Mouse (Mus musculus) liver, adult 2 months (tissue): ENCODE data around the gene Ssna1.

Source experiments
- CTCF ChIP-seq: fragments of 200-500 bp; IDR thresholded peaks from 2 replicates; pipeline ENCODE4 v1.5.1; 2011; ENCODE audit warnings: low read depth, low read length, control low read depth
- POLR2A ChIP-seq: fragments of 200-500 bp; IDR thresholded peaks from 2 replicates; pipeline ENCODE4 v1.6.1; 2011; ENCODE audit warnings: low read length, control low read depth; ENCODE audit not compliant: insufficient read depth; ENCODE audit errors: extremely low read depth

DNA sequence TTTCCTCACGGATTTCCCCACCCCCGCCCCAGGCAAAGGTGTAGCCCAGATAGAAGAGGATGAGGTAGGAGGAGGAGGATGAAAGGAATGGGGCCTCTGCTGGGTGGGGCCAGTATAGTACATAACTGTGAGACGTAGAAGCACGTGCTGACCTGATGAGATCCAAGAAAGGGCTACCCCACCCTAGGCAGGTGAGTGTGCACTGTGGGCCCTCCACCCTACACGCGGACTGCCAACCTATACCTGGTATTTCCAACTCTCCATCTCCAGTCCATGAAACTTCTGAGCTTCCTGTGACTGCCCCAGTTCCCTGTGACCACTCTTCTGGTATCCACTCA is 30.8 kb downstream of the Ssna1 start:
- TF ChIP-seq POLR2A (no peak), CTCF (no peak)
